Mouse (Mus musculus) ovary, postnatal 14 days (tissue): ENCODE results near the gene Prrt1.
A peak's percentile ranks its signal among the peaks of the same experiment; 100 is the strongest.

Experiments
- DNase-seq: peaks from one replicate; pipeline ENCODE4 v3.0.0; 2022; ENCODE audit warnings: low spot score

The Prrt1 gene

GRCm38 (mm10) chr17:34628644-34628967 lies 727 bp upstream of the Prrt1 start:
- no peak for DNase-seq

- DNase-seq, result no peak
Measured at GRCm38 (mm10) chr17:34629796-34630603, 667 bp downstream of the Prrt1 start.

DNA sequence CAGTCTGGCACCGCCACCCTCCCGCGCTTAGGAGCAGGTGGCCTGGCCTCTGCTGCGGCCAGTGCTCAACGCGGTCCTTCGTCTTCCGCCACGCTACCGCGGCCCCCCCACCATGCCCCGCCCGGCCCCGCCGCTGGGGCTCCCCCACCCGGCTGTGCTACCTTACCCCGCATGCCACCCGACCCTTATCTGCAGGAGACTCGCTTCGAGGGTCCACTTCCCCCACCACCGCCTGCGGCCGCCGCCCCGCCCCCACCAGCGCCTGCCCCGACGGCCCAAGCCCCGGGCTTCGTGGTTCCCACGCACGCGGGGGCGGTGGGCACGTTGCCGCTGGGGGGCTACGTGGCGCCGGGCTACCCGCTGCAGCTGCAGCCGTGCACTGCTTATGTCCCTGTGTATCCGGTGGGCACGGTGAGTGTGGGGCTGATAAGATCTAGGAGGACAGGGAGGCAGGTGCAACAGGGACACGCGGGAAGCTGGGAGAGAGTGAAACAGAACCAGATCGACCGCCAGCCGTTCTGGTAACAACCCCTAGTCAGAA lies 1.5 kb downstream of the Prrt1 start:
- no peak for DNase-seq

DNA sequence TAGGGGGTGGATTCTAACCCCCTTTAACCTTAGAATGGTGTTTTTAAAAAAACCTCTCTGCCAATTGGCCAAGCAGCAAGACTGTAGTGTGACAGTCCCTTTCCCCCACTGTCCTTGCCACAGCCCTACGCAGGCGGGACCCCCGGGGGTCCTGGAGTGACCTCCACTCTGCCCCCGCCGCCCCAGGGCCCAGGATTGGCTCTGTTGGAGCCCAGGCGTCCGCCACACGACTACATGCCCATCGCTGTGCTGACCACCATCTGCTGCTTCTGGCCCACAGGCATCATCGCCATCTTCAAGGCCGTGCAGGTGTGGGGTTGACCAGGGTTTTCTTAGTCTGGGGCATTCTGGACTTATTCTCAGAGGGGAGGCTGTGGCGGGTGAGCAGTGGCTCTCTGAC lies 2.3 kb downstream of the Prrt1 start:
- DNase-seq, result no peak

DNA sequence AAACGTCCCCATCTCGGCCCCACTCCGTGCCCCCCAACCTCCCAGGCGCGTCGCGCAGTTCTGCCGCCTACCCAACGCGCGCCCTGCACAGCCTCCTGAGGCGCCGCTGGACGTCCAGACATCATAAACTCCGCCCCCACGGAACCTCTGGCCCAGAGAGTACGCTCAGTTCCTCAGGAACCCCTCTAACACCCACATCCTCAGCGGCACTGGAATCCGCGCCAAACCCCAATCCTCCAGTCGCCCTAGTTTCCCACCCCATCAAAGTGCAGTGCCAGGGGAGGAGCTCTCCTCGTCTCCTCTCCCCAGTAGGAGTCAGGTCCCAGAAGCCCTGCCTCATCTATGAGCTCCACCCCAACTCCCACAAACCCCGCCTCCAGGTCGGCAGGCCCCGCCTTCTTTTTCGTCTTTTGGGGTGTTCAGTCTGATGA lies 2.9 kb downstream of the Prrt1 start:
- peak; percentile 69 for DNase-seq

DNA sequence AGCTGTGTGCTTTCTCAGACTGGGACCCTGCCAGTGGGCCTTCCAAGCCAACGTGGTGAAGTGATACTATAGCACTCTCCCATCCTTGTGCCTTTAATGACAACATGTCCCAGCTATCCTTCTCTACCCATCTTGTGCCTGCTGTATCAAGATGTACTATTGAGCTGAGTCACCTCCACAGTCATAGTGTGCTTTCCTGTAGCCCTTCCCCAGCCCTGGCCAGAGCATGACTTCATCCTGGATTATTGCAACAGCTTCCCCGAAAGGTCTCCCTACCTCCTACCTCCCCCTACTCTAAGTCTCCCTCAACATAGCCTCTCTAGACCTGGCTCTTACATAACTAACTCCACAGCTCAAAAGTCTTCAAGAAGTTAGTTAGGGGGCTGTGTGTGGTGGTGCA lies 6.3 kb downstream of the Prrt1 start:
- no peak for DNase-seq

DNA sequence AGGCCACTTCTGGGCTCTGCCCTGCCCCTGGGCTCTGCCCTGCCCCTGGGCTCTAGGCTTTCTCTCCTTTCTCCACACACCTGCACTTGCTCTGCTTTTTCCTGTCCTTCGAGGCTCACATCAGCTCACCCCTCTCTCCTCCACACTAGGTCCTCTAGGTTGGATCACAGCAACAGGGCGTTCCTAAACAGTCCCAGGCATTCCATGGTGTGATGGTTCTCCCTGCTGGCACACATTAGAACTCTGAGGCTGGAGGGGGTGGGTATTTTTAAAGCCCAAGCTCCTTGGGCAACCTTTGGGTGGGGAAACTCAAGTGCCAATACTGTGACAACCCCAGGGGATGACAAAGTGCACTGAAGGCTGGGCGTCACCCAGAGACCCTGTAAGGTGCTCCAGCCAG lies 8.1 kb downstream of the Prrt1 start:
- DNase-seq, result no peak

GRCm38 (mm10) chr17:34639461-34640255 lies 10.3 kb downstream of the Prrt1 start:
- DNase-seq, result no peak

DNA sequence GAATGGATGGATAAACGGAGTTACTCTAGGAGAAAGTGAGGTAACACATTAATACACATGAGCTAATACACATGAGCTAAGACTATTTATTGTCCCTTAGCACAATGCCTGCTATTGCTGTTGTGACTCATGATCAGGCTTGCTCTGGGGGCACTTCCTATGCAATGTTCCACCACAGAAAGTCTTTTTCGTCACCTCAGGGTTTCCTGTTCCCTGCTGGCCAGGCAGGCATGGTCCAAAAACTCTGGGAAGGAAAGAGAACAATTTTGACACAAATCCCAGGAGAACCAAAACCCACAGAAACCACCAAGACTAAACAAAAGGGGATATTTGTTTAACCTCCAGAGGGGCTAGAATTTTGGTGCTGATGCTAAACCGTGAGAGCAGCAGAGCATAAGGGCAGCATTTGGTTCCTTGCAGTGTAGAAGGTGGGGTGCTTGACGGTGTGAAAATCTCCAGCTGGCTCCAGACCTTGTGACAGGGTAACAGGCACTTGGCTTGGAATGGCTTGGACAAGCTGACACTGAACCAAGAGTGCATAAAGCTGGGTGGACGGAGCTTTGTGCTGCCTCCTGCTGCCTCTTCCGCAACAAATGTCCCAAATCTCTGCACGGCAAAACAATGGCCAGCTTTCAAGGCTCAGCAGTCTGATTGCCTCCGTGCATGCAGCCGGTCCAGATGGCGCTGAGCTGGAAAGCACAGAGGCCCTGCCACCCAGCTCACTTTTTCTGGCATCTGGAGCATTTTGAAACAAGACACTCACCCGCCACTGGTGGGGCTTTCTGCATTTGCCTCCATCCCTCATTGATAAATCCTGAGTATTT lies 11.7 kb downstream of the Prrt1 start:
- no peak for DNase-seq

- no peak for DNase-seq
Measured at GRCm38 (mm10) chr17:34641945-34642344, 12.6 kb downstream of the Prrt1 start.

DNA sequence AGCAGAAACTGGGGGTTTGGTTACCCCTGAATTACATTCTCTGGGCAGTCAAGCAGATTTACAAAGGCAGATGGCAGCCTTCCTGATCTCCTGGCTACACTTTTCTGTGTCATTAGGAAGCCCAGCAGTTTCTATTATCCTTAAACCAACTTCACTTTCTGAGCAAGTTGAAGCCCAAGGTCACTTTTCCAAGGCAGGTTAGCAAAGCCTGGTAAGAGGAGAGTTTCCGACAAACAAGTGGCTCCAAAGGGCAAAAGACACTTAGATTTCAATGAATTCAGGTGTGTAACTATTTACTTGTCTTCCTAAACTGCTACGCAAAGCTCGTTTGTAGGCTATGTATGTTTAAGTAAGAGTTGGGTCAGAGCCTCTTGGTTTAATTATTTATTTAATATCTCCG lies 14.0 kb downstream of the Prrt1 start:
- no peak for DNase-seq

DNA sequence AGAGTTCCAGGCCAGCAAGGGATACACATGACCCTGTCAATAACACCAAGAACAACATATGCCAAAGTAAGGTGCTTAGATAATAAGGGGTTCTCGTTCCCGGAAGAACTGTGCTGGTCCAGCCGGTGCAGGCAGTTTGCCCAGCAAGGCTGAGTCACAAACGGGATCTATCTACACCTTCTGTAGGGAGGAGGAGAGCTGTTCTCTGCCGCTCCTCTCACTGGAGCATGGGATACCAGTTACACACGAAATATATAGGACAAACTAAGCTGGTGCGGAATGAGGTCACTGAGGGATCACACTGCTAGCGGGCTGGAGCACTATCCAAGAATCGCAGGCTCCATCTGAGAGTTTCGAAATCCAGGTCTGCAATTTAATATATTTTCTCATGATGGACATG lies 14.6 kb downstream of the Prrt1 start:
- no peak for DNase-seq

GRCm38 (mm10) chr17:34644608-34645007 lies 15.3 kb downstream of the Prrt1 start, which contains the start of gene Fkbpl:
TSS of gene Fkbpl (plus strand) at chr17:34644764.
- peak; percentile 97 for DNase-seq

DNA sequence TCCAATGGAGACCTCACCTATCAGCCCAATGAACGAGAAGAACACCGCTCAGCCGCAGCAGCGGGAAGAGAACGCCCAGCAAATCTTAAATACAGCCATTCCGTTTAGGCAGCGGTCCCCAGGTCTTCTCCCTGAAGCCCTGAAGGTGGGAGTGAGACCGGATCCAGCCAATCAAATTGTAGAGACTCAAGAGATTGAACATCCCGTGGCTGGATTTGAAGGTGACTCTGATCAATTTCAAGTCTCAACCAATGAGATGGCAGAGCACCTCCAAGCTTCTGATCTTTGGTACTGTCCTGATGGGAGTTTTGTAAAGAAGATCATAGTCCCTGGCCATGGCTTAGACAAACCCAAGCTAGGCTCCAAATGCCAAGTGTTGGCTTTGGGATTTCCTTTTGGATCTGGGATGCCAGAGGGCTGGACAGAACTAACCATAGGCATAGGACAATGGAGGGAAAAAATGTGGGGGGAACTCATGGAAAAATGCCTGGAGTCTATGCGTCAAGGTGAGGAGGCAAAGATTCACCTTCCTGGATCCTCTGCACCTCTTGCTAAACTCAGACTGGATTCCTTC lies 16.0 kb downstream of the Prrt1 start:
- no peak for DNase-seq

DNA sequence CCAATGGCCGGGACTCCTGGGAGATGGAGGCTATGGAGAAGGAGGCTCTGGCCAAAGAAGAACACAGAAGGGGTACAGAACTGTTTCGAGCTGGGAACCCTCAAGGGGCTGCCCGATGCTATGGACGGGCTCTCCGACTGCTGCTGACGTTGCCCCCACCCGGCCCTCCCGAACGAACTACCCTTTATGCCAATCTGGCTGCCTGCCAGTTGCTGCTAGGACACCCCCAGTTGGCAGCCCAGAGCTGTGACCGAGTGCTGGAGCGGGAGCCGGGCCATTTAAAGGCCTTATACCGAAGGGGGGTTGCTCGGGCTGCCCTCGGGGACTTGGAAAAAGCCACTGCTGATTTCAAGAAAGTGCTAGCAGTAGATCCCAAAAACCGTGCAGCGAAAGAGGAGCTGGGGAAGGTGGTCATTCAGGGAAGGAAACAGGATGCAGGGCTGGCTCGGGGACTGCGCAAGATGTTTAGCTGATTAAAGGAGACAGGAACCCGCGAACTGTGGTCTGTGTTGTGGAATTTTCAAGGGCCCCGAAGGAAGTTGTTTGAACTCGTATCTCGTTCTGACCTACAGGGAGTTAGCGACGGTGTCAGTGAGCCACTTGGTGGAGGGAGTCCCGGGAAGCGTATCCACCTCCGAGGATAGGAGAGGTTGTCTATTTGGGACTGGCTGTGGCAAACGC lies 16.6 kb downstream of the Prrt1 start:
- no peak for DNase-seq

GRCm38 (mm10) chr17:34646906-34647787 lies 17.8 kb downstream of the Prrt1 start, which contains the start of gene Atf6b:
TSS of gene Atf6b (plus strand) at chr17:34647146.
- peak; percentile 80 for DNase-seq

DNA sequence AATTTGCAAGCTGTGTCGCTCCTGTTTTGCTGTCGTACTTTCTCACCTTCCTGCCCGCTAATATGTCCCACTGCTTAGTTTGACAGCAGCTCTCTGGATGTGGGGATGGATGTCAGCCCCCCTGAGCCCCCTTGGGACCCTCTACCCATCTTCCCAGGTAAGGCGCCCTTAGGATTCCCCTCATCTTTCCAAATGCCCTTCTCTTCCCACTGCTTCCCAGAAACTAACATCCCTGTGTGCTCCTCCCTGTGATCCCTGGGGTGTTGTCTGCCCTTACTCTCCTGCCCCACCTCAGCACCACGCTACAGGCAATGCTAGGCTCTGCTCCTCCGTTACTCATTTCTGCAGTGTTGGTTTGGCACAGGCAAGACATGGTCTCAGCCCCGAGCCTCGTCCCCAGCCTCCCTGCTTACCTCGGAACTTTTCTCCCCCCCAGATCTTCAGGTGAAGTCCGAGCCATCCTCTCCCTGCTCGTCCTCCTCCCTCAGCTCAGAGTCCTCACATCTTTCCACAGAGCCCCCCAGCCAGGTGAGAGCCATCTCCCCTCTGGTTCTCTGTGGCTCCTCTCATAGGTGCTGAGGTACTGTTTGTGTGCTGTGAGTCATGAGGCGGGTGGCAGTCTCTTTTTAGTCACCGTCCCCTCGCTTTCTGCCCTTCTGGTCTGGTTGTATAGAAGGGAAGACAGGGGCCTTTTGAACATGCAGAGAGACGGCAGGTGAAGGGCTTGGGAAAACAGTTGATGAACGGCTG lies 19.0 kb downstream of the Prrt1 start:
- DNase-seq, result no peak

GRCm38 (mm10) chr17:34649106-34649864 lies 20.0 kb downstream of the Prrt1 start:
- DNase-seq, result no peak

DNA sequence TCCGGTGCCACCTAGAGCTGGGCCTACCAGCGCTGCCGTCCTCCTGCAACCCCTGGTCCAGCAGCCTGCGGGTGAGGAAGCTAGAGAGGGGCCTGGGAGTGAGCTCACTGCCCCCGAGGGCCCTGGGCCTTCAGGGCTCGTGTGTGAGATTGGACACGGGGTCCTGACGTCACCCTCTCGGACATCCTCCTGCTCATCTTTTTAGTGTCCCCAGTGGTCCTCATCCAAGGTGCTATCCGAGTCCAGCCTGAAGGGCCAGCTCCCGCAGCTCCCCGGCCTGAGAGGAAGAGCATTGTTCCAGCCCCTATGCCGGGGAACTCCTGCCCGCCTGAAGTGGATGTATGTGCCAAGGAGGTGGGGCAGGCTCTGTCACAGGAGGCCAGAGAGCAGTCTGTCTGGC lies 21.4 kb downstream of the Prrt1 start:
- no peak for DNase-seq
